Mouse (Mus musculus): ENCODE data around the gene Urad. TPM values are rescaled to one million over a fixed set of nuclear protein-coding genes. Genes with fewer than 3 reads are reported as not detected.

Gene Urad
- polyA plus RNA-seq, 1 experiment from 2014 or later, result not detected

DNA sequence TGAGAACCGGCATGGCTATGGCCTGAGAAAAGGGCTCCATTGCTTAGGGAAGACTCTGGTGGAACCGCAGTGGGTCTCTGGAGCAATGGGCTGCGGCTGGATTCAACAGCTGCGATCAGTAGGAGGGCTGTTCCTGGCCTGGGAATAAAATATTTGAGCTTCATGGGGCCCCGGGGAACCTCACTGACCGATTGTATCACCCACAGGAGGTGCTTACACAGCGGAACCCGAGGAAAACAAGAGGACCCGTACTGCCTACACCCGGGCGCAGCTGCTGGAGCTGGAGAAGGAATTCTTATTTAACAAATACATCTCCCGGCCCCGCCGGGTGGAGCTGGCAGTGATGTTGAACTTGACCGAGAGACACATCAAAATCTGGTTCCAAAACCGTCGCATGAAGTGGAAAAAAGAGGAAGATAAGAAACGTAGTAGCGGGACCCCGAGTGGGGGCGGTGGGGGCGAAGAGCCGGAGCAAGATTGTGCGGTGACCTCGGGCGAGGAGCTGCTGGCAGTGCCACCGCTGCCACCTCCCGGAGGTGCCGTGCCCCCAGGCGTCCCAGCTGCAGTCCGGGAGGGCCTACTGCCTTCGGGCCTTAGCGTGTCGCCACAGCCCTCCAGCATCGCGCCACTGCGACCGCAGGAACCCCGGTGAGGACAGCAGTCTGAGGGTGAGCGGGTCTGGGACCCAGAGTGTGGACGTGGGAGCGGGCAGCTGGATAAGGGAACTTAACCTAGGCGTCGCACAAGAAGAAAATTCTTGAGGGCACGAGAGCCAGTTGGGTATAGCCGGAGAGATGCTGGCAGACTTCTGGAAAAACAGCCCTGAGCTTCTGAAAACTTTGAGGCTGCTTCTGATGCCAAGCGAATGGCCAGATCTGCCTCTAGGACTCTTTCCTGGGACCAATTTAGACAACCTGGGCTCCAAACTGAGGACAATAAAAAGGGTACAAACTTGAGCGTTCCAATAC lies 47.8 kb downstream of the Urad start:
- Histone ChIP-seq H3K27ac (no peak overlapping the region), H3K36me3 (no peaks in the 10 kb centered on the region), H3K4me3 (no peak overlapping the region), H3K4me1 (peaks cover 6% of the 10 kb centered on the region; the same call in 1 of the 2 replicates), H3K9me3 (no peaks in the 10 kb centered on the region), H3K27me3 (peaks cover 99% of the 10 kb centered on the region), H3K4me2 (no peak overlapping the region), H3K9ac (no peak overlapping the region)
- no peak for ATAC-seq (ENCODE audit: insufficient number of reproducible peaks, insufficient read depth, low FRiP score, low TSS enrichment, low read depth)
- 2% methylated on average over 48 of the region's 48 CpGs for WGBS

- Histone ChIP-seq H3K27me3 (peaks cover 99% of the 10 kb centered on the region), H3K36me3 (no peaks in the 10 kb centered on the region), H3K4me2 (no peak overlapping the region), H3K9me3 (no peaks in the 10 kb centered on the region), H3K4me1 (peaks cover 6% of the 10 kb centered on the region; the same call in 1 of the 2 replicates), H3K9ac (no peak overlapping the region), H3K4me3 (no peak overlapping the region), H3K27ac (no peak overlapping the region)
- 2% methylated on average over 10 of the region's 10 CpGs for WGBS
- no peak for ATAC-seq (ENCODE audit: insufficient number of reproducible peaks, insufficient read depth, low FRiP score, low TSS enrichment, low read depth)
These were observed 49.4 kb downstream of the Urad start for GRCm38 (mm10) chr5:147272808-147273345.

- WGBS, result 2% methylated on average over 12 of the region's 12 CpGs
- H3K4me3 ChIP-seq, result no peak overlapping the region
- no peaks in the 10 kb centered on the region for H3K36me3 ChIP-seq
- ATAC-seq (ENCODE audit: insufficient number of reproducible peaks, insufficient read depth, low FRiP score, low TSS enrichment, low read depth), result no peak
- H3K9ac ChIP-seq, result no peak overlapping the region
- peaks cover 99% of the 10 kb centered on the region for H3K27me3 ChIP-seq
- H3K4me2 ChIP-seq, result no peak overlapping the region
- H3K27ac ChIP-seq, result no peak overlapping the region
- H3K9me3 ChIP-seq, result no peaks in the 10 kb centered on the region
- H3K4me1 ChIP-seq, result peaks cover 6% of the 10 kb centered on the region; the same call in 1 of the 2 replicates
These were observed 50.0 kb downstream of the Urad start for GRCm38 (mm10) chr5:147272046-147272807.

DNA sequence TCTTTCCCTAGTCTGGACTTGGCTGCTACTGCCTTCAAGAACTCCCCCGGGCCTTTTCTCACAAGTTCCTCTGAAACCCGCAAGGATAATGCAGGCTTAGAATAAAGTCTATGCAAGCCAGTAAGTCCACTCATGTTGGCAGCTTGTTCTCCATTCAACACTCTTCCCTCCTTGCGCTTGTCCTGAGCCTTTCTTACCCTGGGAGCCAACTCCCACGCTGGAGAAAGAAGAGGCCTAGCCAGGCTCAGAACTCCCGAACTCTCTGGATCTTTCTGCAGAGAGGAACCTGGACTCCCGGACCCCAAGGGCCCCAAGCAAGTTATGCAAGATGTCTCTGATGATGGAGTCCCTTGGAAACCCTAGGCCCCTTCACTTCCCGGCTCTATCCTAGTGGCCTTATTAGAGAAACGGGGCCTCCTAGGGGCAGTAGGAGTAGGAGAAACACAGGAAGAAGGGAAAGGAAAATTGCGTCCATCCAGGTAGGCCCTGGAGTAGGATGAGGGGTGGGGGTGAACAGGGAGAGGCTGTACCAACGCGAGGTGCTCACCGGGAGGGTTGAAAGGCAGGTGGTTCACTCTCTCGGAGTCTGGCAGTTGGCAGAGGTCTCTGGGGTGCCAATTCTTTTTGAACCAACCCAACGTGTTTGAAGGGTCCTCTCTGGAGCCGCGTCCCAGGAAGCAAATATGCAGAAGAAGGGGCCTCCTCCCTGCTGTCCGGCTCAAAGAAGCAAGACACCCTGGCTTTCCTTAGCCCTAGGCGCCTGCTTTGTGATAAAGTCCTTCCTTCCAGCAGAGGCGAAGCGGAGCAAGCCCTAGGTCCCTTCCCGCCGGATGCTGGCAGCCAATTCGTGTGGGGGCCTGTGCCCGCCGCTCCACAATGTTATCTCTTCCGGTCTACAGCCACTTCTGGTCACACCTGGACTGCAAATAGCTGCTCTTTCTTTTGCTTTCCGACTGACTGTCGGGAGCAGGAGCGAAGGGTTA lies 51.3 kb downstream of the Urad start:
- Histone ChIP-seq H3K4me1 (peaks cover 6% of the 10 kb centered on the region; the same call in 1 of the 2 replicates), H3K9me3 (no peaks in the 10 kb centered on the region), H3K4me3 (no peak overlapping the region), H3K4me2 (no peak overlapping the region), H3K36me3 (no peaks in the 10 kb centered on the region), H3K27me3 (peaks cover 99% of the 10 kb centered on the region), H3K9ac (no peak overlapping the region), H3K27ac (no peak overlapping the region)
- no peak for ATAC-seq (ENCODE audit: insufficient number of reproducible peaks, insufficient read depth, low FRiP score, low TSS enrichment, low read depth)
- 1% methylated on average over 29 of the region's 29 CpGs for WGBS

- 1% methylated on average over 44 of the region's 44 CpGs for WGBS
- H3K4me1 ChIP-seq, result peaks cover 6% of the 10 kb centered on the region; the same call in 1 of the 2 replicates
- H3K4me2 ChIP-seq, result no peak within 1 kb of the TSS
- H3K9me3 ChIP-seq, result no peaks in the 10 kb centered on the region
- no peak within 1 kb of the TSS for H3K27ac ChIP-seq
- peaks cover 99% of the 10 kb centered on the region for H3K27me3 ChIP-seq
- ATAC-seq (ENCODE audit: insufficient number of reproducible peaks, insufficient read depth, low FRiP score, low TSS enrichment, low read depth), result peak; percentile 32; the same call in 1 of the 2 replicates
- no peaks in the 10 kb centered on the region for H3K36me3 ChIP-seq
- peak within 1 kb of the TSS; percentile 8; the same call in 1 of the 2 replicates for H3K4me3 ChIP-seq
- H3K9ac ChIP-seq, result no peak within 1 kb of the TSS
These were observed 52.1 kb downstream of the Urad start, which contains the start of gene Pdx1 for GRCm38 (mm10) chr5:147269926-147270672. Pdx1 (plus strand) TSS chr5:147269959.

DNA sequence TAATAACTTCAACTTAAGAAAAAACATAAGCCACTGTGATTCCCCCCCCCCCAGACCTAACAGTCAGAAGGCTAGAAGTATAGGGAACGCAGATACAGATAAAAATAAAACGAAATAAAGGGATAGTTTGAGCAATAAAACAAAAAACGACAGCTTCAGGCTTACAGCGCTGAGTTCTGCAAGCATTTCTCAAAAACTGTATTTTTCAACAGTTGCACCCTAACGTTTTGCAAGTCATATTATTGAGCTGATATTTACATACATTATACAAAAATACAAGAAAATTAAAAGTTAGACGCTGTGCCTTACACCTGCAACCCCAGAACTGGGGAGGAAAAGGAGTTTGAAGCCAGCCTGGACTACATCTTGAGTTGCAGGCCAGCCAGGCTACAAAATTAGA lies 52.9 kb downstream of the Urad start:
- 3% methylated on average over 6 of the region's 6 CpGs for WGBS

GRCm38 (mm10) chr5:147268728-147269127 lies 53.5 kb downstream of the Urad start:
- Histone ChIP-seq H3K9ac (no peak overlapping the region), H3K4me2 (no peak overlapping the region), H3K27me3 (peaks cover 98% of the 10 kb centered on the region), H3K9me3 (no peaks in the 10 kb centered on the region), H3K4me1 (peaks cover 6% of the 10 kb centered on the region; the same call in 1 of the 2 replicates), H3K27ac (no peak overlapping the region), H3K4me3 (no peak overlapping the region), H3K36me3 (no peaks in the 10 kb centered on the region)
- WGBS, result 3% methylated on average over 8 of the region's 8 CpGs
- no peak for ATAC-seq (ENCODE audit: insufficient number of reproducible peaks, insufficient read depth, low FRiP score, low TSS enrichment, low read depth)

More for the DNA sequence above, 52.9 kb downstream of the Urad start:
- H3K4me2 ChIP-seq, result no peak overlapping the region
- no peak overlapping the region for H3K9ac ChIP-seq
- no peak for ATAC-seq (ENCODE audit: insufficient number of reproducible peaks, insufficient read depth, low FRiP score, low TSS enrichment, low read depth)
- no peaks in the 10 kb centered on the region for H3K9me3 ChIP-seq
- no peak overlapping the region for H3K4me3 ChIP-seq
- H3K27me3 ChIP-seq, result peaks cover 98% of the 10 kb centered on the region
- no peak overlapping the region for H3K27ac ChIP-seq
- H3K4me1 ChIP-seq, result peaks cover 6% of the 10 kb centered on the region; the same call in 1 of the 2 replicates
- H3K36me3 ChIP-seq, result no peaks in the 10 kb centered on the region

GRCm38 (mm10) chr5:147267434-147267833 lies 54.8 kb downstream of the Urad start:
- Histone ChIP-seq H3K4me1 (peaks cover 6% of the 10 kb centered on the region; the same call in 1 of the 2 replicates), H3K27ac (no peak overlapping the region), H3K4me2 (no peak overlapping the region), H3K9me3 (no peaks in the 10 kb centered on the region), H3K4me3 (no peak overlapping the region), H3K27me3 (peaks cover 97% of the 10 kb centered on the region), H3K36me3 (no peaks in the 10 kb centered on the region), H3K9ac (no peak overlapping the region)
- WGBS, result 9% methylated on average over 6 of the region's 6 CpGs
- no peak for ATAC-seq (ENCODE audit: insufficient number of reproducible peaks, insufficient read depth, low FRiP score, low TSS enrichment, low read depth)

Measured in embryonic facial prominence, embryonic 13.5 days (tissue).